Mouse (Mus musculus) adrenal gland, adult 8-10 months (tissue): ENCODE data around the gene Elavl3. TPM values are rescaled to one million over a fixed set of nuclear protein-coding genes. Genes with fewer than 3 reads are reported as not detected.

Experiments used
- DNase-seq: peaks from one replicate; pipeline ENCODE4 v3.0.0; 2022
- total RNA-seq, 4 experiments: library from RNA; stranded (reverse); gene quantifications; 2 replicates each; pipeline ENCODE4 v1.2.4; 2022

The Elavl3 gene
- total RNA-seq, 4 experiments from 2014 or later = 1.8 to 4.6 (median 2.9) TPM

DNA sequence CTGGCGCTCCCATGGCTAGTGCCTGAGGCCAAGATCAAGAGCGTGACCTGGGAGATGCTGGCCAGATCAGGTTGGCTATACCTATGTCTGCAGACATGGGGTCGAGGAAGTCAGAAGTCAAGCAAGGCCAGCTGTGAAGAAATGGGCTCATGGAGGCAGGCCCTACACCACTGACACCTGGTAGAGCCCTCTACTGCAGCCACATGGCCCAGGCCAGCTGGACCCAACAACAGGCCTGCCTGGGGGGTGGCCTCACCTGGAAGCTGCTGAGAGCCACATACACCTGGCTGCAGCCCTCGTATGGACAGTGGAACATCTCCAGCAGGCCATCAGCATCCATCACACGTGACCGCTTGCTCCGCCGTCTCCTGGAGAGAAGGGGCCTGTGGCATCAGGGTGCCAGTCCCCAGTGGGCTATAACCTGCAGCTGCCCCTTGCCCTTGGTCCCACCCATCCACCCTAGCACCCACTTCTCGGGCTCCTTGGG, 5.3 kb upstream of the Elavl3 start:
- no peak for DNase-seq

GRCm38 (mm10) chr9:22056303-22056910, 4.6 kb upstream of the Elavl3 start:
- no peak for DNase-seq

GRCm38 (mm10) chr9:22055713-22056112, 3.9 kb upstream of the Elavl3 start:
- no peak for DNase-seq

DNA sequence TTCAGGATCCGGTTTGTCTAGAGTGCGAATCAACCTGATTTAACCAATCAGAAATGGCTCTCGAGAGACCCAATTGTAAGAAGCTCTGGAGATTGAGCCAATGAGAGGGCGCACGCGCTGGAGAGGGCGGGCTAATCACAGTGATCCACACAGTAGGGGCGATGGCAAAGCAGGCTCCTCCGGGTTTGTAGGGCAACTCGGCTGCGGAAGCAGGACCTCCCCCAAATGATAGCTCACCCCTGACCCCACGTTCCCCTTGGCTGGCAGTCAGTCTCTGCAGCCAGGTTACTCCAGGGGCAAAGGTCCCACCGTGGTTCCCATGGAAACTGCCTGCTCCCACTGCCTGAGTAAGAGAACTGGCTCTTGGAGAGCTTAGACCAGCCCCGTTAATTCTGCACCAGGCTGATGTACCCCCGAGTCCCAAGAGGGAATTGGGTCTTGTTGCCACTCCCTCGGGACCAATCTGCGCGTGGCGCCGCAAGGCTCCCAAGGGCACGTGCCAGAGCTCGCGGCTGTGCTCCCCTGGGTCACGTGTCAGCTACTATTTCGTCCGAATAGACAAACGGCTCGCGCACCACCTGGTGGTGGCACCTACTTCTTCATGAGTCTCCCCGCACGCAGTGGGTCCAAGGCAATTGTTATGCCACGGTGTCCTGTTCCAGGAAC, 2.7 kb upstream of the Elavl3 start:
- peak; percentile 73 for DNase-seq

DNA sequence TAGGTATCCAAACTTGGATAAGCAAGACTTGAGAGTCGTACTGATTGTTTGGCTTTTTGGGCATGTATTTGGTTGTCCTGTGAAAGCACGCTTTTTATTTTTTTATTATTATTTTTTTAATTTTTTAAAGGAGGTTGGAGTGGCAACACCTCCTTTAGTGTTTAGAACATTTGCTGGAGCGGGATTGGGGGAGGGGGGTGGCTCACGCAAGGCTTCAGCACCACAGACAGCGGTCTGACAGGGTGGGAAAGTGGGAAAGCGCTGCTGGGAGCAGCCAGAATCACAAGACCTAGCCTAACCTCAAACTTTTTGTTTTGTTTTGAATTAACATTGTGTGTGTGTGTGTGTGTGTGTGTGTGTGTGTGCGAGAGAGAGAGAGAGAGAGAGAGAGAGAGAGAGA, 1.8 kb upstream of the Elavl3 start:
- DNase-seq = no peak

- no peak for DNase-seq
Observed at GRCm38 (mm10) chr9:22051161-22051957, 464 bp downstream of the Elavl3 start.

DNA sequence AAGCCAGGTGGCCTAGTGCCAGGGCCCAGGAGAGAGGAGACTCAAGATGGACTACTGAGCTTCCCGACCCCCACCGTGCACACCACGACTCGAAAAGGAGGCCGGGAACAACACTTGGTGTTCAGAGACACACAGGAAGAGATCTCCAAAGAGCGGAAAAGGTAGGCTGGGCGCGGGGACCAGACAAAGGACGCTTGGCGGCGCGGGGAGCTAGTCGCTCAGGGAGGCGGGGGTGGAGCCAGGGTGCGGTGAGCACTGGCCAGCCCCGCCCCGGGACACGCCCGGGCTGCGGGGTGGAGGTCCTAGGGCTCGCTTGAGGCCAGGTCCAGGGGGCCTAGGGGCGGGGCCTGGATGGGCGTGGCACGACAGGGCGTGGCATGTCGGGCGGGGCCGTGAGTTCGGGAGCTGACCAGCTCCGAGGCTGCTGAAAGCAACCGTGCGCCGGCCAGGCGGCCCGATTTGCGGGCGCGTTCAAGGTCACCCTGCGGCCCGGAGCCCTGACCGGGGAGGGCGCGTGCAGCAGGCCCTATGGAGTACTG, 1.4 kb downstream of the Elavl3 start:
- DNase-seq = peak; percentile 40

GRCm38 (mm10) chr9:22049721-22050270, 2.0 kb downstream of the Elavl3 start:
- no peak for DNase-seq

DNA sequence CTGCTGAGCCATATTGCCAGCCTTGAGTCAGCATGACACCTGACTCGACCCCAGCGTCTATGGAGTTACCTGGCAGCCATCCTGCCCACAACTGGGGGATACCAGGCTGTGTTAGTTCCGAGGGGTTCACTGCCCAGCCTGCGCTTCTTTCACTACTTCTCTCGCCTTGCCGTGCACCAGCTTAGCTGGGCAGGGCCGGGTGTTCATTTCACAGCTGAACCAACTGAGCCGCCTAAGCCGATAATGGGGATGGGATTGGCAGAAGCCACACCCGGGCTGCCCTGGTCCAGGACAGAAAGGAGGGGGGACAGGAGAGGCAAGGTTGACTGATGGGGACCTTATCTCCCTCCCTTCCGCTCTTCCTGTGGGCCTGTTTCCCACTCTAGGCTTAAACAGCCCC, 2.5 kb downstream of the Elavl3 start:
- DNase-seq = no peak

DNA sequence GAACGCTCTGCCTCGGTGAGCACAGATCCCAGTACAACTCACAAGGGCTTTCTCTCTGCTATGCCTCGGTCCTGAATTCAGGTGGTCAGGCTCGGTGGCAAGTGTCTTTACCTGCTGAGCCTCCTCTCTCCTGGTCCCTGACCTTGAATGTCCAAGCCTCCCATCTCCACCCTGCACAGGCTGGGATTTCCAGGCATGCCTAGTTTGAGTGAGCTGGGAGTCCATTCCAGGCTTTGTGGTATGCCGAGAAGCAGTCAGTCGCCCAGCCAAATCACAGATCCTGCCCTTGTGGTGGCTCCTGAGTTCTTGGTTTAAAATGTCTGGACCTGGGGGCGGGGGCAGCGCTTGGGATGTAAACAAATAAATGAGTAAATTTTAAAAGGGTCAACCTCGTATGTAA, 4.5 kb downstream of the Elavl3 start:
- no peak for DNase-seq

GRCm38 (mm10) chr9:22041832-22042231, 10.0 kb downstream of the Elavl3 start:
- DNase-seq = no peak

DNA sequence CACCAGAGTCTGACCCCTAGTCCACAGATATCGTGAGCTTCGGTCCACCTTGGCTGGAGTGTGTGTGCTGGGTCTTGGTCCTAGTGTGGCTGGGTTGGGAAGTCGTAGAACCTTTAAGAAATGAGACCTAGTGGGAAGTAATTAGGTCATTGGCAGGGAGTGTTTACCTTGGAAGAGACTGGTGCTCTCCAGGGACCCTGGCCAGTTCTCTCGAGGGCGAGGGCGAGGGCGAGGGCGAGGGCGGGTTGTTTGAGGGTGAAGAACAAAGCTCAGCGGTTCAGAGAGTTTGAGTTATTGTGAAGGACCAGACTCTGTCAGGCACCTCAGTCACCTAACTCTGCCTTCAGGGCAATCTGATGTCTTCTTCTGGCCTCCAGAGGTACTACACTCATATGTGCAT, 14.0 kb downstream of the Elavl3 start:
- no peak for DNase-seq

GRCm38 (mm10) chr9:22035300-22036044, 16.4 kb downstream of the Elavl3 start:
- no peak for DNase-seq

DNA sequence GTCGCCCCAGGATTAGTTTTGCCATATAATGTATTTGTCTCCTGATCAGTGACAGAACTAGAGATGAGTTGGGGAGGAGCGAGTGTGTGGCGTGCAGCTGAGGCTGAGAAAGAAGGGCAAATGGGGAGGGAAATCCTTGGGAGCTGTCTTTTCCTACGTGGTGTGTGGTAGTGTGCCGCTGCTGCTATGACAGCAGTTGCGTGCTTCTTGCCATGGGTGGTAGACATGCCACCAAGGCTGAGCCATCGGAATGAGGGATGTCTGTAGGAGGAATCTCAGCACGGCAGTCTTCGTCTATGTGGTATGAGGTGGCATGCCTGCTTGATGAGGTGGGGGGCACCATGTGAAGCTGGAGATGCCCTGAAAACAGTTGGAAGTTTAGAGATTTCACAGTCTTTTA, 21.4 kb downstream of the Elavl3 start:
- no peak for DNase-seq

GRCm38 (mm10) chr9:22028467-22028866, 23.4 kb downstream of the Elavl3 start:
- no peak for DNase-seq

- DNase-seq = no peak
Observed at GRCm38 (mm10) chr9:22024592-22024991, 27.2 kb downstream of the Elavl3 start.

DNA sequence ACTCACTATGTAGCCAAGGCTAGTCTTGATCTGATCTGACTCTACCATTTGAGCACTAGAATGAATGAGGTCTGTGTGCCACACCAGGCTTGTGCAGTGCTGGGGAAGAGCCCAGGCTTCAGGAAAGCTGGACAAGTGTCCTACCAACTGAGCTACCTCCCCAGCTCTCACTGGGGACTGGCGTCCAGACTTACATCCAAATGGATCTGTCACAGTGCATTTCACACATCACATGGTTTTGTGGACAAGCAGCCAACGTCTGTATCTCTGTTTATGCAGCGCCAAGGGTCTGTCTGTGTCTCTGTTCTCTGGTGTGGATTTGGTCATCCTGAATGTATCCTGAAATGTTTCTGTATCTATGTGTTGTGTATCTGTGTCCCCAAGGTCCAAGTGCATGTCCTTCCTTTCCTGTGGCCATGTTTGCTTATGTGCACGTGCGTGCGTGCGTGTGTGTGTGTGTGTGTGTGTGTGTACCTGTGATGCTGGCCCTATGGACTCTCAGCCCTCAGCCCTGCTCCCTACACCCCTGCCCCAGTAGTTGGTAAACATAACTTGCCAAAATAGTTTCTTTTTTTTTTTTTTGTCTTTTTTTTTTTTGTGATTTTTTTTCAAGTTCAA, 34.5 kb downstream of the Elavl3 start:
- DNase-seq = no peak

DNA sequence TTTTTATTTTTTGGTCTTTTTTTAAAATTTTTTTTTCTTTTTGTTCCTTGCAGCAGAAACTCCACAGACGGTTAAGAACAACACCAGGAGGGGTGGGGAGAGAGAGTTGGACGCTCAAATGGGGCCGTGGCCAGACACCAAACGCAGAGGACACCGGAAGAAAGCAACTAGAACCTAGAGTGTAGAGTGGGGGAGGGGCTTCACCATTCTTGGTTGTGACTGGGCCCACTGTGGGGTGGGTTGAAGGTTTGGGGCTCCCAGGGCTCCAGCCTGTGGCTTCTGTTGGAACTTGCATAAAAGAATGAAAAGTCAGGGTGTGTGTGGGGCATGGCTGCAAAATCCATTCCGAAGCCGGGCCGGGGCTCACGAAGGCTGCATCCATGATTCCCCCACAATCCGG, 35.6 kb downstream of the Elavl3 start:
- no peak for DNase-seq

- DNase-seq = no peak
Observed at GRCm38 (mm10) chr9:22012731-22013130, 39.1 kb downstream of the Elavl3 start.

GRCm38 (mm10) chr9:22011055-22011454, 40.8 kb downstream of the Elavl3 start:
- DNase-seq = no peak

- DNase-seq = no peak
Observed at GRCm38 (mm10) chr9:22004546-22004945, 47.3 kb downstream of the Elavl3 start.

- DNase-seq = peak; percentile 44
Observed at GRCm38 (mm10) chr9:22003163-22003554, 48.7 kb downstream of the Elavl3 start.
